Mouse (Mus musculus) cerebellum, adult 2 months (tissue): ENCODE results near the gene Rras. TPM values are rescaled to one million over a fixed set of nuclear protein-coding genes. Genes with fewer than 3 reads are reported as not detected.

ENCODE experiments used
- DNase-seq, 2 experiments: peaks; one replicate each; pipeline ENCODE4 v3.0.0; 2021
- H3K27ac ChIP-seq: fragments of 200-500 bp; 2 replicates; pipeline ENCODE4 v1.5.1; 2012; ENCODE audit warnings: low read length, control low read depth, inconsistent platforms; ENCODE audit not compliant: insufficient read depth
- H3K27me3 ChIP-seq: fragments of 200-500 bp; 2 replicates; pipeline ENCODE4 v1.6.1; 2012; ENCODE audit warnings: inconsistent platforms, mild to moderate bottlenecking, low read length, moderate library complexity; ENCODE audit not compliant: control insufficient read depth, insufficient read depth
- H3K4me1 ChIP-seq: fragments of 200-500 bp; 2 replicates; pipeline ENCODE4 v1.6.1; 2011; ENCODE audit warnings: low read length; ENCODE audit not compliant: control insufficient read depth, insufficient read depth
- H3K4me3 ChIP-seq: fragments of 200-500 bp; replicated peaks from 2 replicates; pipeline ENCODE3; 2011; ENCODE audit warnings: mild to moderate bottlenecking, low read depth, low read length, control low read depth; ENCODE audit not compliant: insufficient read depth
- CTCF ChIP-seq: fragments of 200-500 bp; IDR thresholded peaks from 2 replicates; pipeline ENCODE4 v1.5.1; 2011; ENCODE audit warnings: low read depth, mild to moderate bottlenecking, control low read depth, low read length, moderate library complexity, borderline replicate concordance; ENCODE audit not compliant: insufficient read depth
- POLR2A ChIP-seq: fragments of 200-500 bp; IDR thresholded peaks from 2 replicates; pipeline ENCODE4 v1.6.1; 2011; ENCODE audit warnings: low read length, control low read depth, borderline replicate concordance; ENCODE audit not compliant: insufficient read depth
- WGBS: fragments of 180-500 bp; shearing (Covaris S2); methylation state at CpG from one replicate; pipeline ENCODE4 v1.1.7; 2018; 5-methylcytosine and 5-hydroxymethylcytosine counted together
- polyA plus RNA-seq: library from polyadenylated mRNA; depleted of rRNA; stranded (reverse); fragments of >200 nt; gene quantifications from 2 replicates; pipeline ENCODE4 v1.2.3, GENCODE M21; 2012

The Rras gene
- polyA plus RNA-seq, 1 experiment = 29.7 TPM

- H3K27ac ChIP-seq = no peak overlapping the region
- no peak overlapping the region for H3K4me3 ChIP-seq
- H3K27me3 ChIP-seq = no peaks in the 10 kb centered on the region
- 91% methylated on average over 19 of the region's 19 CpGs for WGBS
- no peaks in the 10 kb centered on the region for H3K4me1 ChIP-seq
- TF ChIP-seq CTCF (no peak), POLR2A (no peak)
- no peak for DNase-seq
Observed at GRCm38 (mm10) chr7:45033722-45034359, 16.1 kb downstream of the Rras start.

- TF ChIP-seq POLR2A (no peak), CTCF (no peak)
- no peaks in the 10 kb centered on the region for H3K27me3 ChIP-seq
- no peak for DNase-seq
- 91% methylated on average over 3 of the region's 3 CpGs for WGBS
- H3K4me1 ChIP-seq = no peaks in the 10 kb centered on the region
- no peak overlapping the region for H3K27ac ChIP-seq
- H3K4me3 ChIP-seq = no peak overlapping the region
Observed at GRCm38 (mm10) chr7:45035631-45036030, 17.9 kb downstream of the Rras start.

DNA sequence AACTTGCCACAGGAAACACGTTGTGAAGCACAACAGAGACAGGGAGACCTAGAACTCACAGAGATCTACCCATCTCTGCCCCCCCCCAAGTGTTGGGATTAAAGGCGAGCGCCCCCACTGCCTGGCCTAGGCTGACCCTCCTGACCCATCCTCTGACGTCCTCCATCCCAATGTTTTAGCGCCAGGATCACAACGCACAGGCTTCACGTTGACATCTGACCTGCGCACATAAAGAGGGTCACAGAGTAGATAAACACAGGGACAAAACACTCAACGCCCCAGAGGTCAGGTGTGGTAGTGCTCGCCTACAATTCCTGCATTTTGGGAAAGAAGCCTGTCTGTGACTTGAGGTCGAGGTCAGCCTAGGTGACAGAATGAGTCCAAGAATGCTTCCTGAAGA lies 18.9 kb downstream of the Rras start:
- Histone ChIP-seq H3K4me3 (no peak overlapping the region), H3K27me3 (no peaks in the 10 kb centered on the region), H3K27ac (no peak overlapping the region), H3K4me1 (no peaks in the 10 kb centered on the region; the same call in 1 of the 2 replicates)
- no peak for DNase-seq
- 92% methylated on average over 11 of the region's 11 CpGs for WGBS
- no peak for TF ChIP-seq CTCF
- TF ChIP-seq POLR2A = no peak

DNA sequence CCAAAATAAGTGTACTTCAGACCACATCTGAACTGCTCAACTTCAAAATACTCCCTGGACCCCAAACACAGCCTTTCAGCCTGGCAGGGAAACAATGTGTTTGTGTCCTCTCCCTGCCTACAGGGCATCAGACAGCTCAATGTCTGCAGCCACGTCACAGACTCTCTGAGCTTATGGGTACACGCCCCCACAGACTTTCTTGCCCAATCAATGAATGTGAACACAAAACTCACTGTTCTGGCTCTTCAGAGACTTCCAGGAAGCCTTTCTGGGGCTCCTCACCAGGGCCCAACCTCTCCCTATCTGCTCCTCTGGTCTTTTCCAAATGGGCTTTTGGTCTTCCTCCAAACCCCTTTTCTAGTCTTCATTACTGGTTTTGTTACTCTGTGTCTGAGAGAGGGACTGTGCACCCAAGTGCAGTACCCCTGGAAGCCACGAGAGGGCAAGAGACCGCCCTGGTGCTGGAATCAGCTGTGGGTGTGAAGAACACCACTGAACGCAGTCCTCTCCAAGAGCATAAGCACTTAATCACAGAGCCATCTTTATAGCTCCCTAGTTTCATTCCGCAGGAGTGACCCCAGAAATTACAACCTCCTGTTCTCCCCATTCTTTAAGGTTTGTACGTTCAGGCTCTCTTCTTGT lies 20.1 kb downstream of the Rras start:
- TF ChIP-seq POLR2A = no peak
- peak; percentile 73 for TF ChIP-seq CTCF
- H3K4me1 ChIP-seq = no peaks in the 10 kb centered on the region; the same call in 1 of the 2 replicates
- no peaks in the 10 kb centered on the region for H3K27me3 ChIP-seq
- H3K27ac ChIP-seq = no peak overlapping the region
- no peak overlapping the region for H3K4me3 ChIP-seq
- peak in 1 of 2 experiments; percentile 36 for DNase-seq
- 62% methylated on average over 7 of the region's 7 CpGs for WGBS

GRCm38 (mm10) chr7:45038411-45038810 lies 20.6 kb downstream of the Rras start:
- Histone ChIP-seq H3K27me3 (no peaks in the 10 kb centered on the region), H3K27ac (no peak overlapping the region), H3K4me1 (no peaks in the 10 kb centered on the region; the same call in 1 of the 2 replicates), H3K4me3 (no peak overlapping the region)
- DNase-seq = no peak
- TF ChIP-seq CTCF (no peak), POLR2A (no peak)
- WGBS = 97% methylated on average over 9 of the region's 9 CpGs

GRCm38 (mm10) chr7:45040851-45041250 lies 23.1 kb downstream of the Rras start:
- TF ChIP-seq POLR2A (no peak), CTCF (no peak)
- no peak overlapping the region for H3K27ac ChIP-seq
- H3K4me3 ChIP-seq = no peak overlapping the region
- no peak for DNase-seq
- 87% methylated on average over 9 of the region's 9 CpGs for WGBS
- no peaks in the 10 kb centered on the region; the same call in 1 of the 2 replicates for H3K4me1 ChIP-seq
- no peaks in the 10 kb centered on the region for H3K27me3 ChIP-seq

DNA sequence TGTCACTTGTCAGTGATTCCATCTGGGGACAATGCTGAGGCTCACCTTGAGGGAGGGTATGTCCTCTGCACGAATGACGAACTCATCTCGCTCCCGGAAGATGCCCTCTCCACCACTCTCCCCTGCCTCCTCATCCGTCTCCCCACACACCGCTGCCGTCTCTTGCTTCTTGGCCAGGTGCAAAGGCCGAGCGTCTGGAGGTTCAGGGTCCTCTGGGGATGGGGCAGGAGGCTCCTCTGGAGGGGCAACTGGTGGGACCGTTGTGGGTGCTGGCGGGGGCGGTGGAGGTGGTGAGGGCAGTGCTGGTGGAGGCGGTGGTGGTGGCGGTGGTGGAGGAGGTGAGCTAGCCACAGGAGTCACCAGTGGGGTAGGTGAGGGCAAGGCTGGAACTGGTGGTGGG lies 25.5 kb downstream of the Rras start:
- no peak overlapping the region for H3K27ac ChIP-seq
- no peak for DNase-seq
- no peaks in the 10 kb centered on the region for H3K27me3 ChIP-seq
- TF ChIP-seq POLR2A (no peak), CTCF (no peak)
- H3K4me1 ChIP-seq = peaks cover 3% of the 10 kb centered on the region
- WGBS = 91% methylated on average over 14 of the region's 14 CpGs
- H3K4me3 ChIP-seq = no peak overlapping the region

- Histone ChIP-seq H3K27ac (no peak overlapping the region), H3K4me3 (no peak overlapping the region), H3K27me3 (no peaks in the 10 kb centered on the region), H3K4me1 (peaks cover 6% of the 10 kb centered on the region)
- TF ChIP-seq CTCF (no peak), POLR2A (no peak)
- no peak for DNase-seq
- WGBS = 82% methylated on average over 22 of the region's 22 CpGs
Observed at GRCm38 (mm10) chr7:45045741-45046140, 28.0 kb downstream of the Rras start.
